15 mouse cellular contexts compared by ENCODE assay signal in genomic region chr5:36129661-36130060, GRCm38 (mm10).
A peak's percentile ranks its signal among the peaks of the same experiment; 100 is the strongest.
DNase-seq lines count a peak whose midpoint lies in the region; ATAC-seq and TF ChIP-seq lines count a peak whose summit lies in the region.
"Had no signal": no experiment of that assay in that cellular context is flagged by ENCODE, and none has a peak within 500 bp of the region (broad histone marks: within the 10 kb centered on the region; RNA-seq: fewer than 3 reads in every experiment).

No protein-coding gene starts in this region.

- H3K36me3 ChIP-seq in forebrain, embryonic 14.5 days (ENCODE audit: control insufficient read depth, insufficient read depth, low read length), result no peaks in the 10 kb centered on the region
- H3K36me3 ChIP-seq in forebrain, embryonic 12.5 days (replicated peaks), result no peaks in the 10 kb centered on the region
- no peaks in the 10 kb centered on the region for H3K36me3 ChIP-seq in midbrain, postnatal 0 days (ENCODE audit: insufficient read depth, low read length)
- H3K36me3 ChIP-seq in midbrain, embryonic 15.5 days (replicated peaks), result no peaks in the 10 kb centered on the region
- H3K36me3 ChIP-seq in neural tube, embryonic 15.5 days, result no peaks in the 10 kb centered on the region
- H3K36me3 ChIP-seq: embryonic facial prominence, embryonic 13.5 days; hindbrain, embryonic 10.5 days; kidney, embryonic 15.5 days; liver, embryonic 15.5 days had no signal

- no peak overlapping the region for H3K9ac ChIP-seq in forebrain, embryonic 14.5 days (ENCODE audit: low read length)
- H3K9ac ChIP-seq in forebrain, embryonic 12.5 days, result no peak overlapping the region
- no peak overlapping the region for H3K9ac ChIP-seq in midbrain, postnatal 0 days (replicated peaks; ENCODE audit: low read length, poor library complexity, severe bottlenecking)
- H3K9ac ChIP-seq in midbrain, embryonic 15.5 days, result no peak overlapping the region
- H3K9ac ChIP-seq in neural tube, embryonic 15.5 days (replicated peaks), result no peak overlapping the region
- H3K9ac ChIP-seq: embryonic facial prominence, embryonic 13.5 days; kidney, embryonic 15.5 days; liver, embryonic 15.5 days had no signal

- TF ChIP-seq CTCF in midbrain, postnatal 0 days (IDR thresholded peaks at IDR 0.05), result no peak

- ATAC-seq in forebrain, embryonic 14.5 days, result no peak
- no peak for ATAC-seq in forebrain, embryonic 12.5 days (ENCODE audit: low FRiP score)
- no peak for ATAC-seq in midbrain, postnatal 0 days (ENCODE audit: low FRiP score)
- ATAC-seq in midbrain, embryonic 15.5 days (replicated peaks), result no peak
- no peak for ATAC-seq in neural tube, embryonic 15.5 days (ENCODE audit: low FRiP score)
- ATAC-seq: Patski had no signal

- 53% methylated on average over 2 of the region's 2 CpGs for WGBS in forebrain, embryonic 14.5 days
- WGBS in forebrain, embryonic 12.5 days, result 82% methylated on average over 2 of the region's 2 CpGs
- 73% methylated on average over 2 of the region's 2 CpGs for WGBS in midbrain, postnatal 0 days
- 71% methylated on average over 2 of the region's 2 CpGs for WGBS in midbrain, embryonic 15.5 days
- 63% methylated on average over 2 of the region's 2 CpGs for WGBS in neural tube, embryonic 15.5 days

- no peak overlapping the region for H3K27ac ChIP-seq in forebrain, embryonic 14.5 days (ENCODE audit: low read depth, low read length)
- H3K27ac ChIP-seq in forebrain, embryonic 12.5 days, result no peak overlapping the region
- H3K27ac ChIP-seq in midbrain, postnatal 0 days (ENCODE audit: low read depth, low read length), result no peak overlapping the region
- no peak overlapping the region for H3K27ac ChIP-seq in midbrain, embryonic 15.5 days
- peak overlapping the region; percentile 63; the same call in 1 of the 2 replicates for H3K27ac ChIP-seq in neural tube, embryonic 15.5 days (replicated peaks)
- H3K27ac ChIP-seq: kidney, embryonic 15.5 days; liver, embryonic 15.5 days had no signal

- no peak overlapping the region for H3K4me2 ChIP-seq in forebrain, embryonic 14.5 days (ENCODE audit: low read length)
- no peak overlapping the region for H3K4me2 ChIP-seq in forebrain, embryonic 12.5 days
- no peak overlapping the region for H3K4me2 ChIP-seq in midbrain, postnatal 0 days (ENCODE audit: low read depth, low read length, poor library complexity, severe bottlenecking)
- no peak overlapping the region for H3K4me2 ChIP-seq in midbrain, embryonic 15.5 days
- no peak overlapping the region for H3K4me2 ChIP-seq in neural tube, embryonic 15.5 days
- H3K4me2 ChIP-seq: embryonic facial prominence, embryonic 13.5 days; kidney, embryonic 15.5 days; liver, embryonic 15.5 days had no signal

- no peaks in the 10 kb centered on the region for H3K9me3 ChIP-seq in forebrain, embryonic 14.5 days (replicated peaks; ENCODE audit: control insufficient read depth, low read length)
- H3K9me3 ChIP-seq in forebrain, embryonic 12.5 days, result no peaks in the 10 kb centered on the region
- H3K9me3 ChIP-seq in midbrain, postnatal 0 days (ENCODE audit: low read length), result no peaks in the 10 kb centered on the region
- H3K9me3 ChIP-seq in midbrain, embryonic 15.5 days, result no peaks in the 10 kb centered on the region
- H3K9me3 ChIP-seq in neural tube, embryonic 15.5 days (replicated peaks), result no peaks in the 10 kb centered on the region
- H3K9me3 ChIP-seq: embryonic facial prominence, embryonic 13.5 days; hindbrain, embryonic 10.5 days; kidney, embryonic 15.5 days; liver, embryonic 15.5 days had no signal

- H3K4me1 ChIP-seq in forebrain, embryonic 14.5 days (ENCODE audit: control insufficient read depth, insufficient read depth, low read length), result peaks cover 7% of the 10 kb centered on the region
- H3K4me1 ChIP-seq in forebrain, embryonic 12.5 days, result peaks cover 18% of the 10 kb centered on the region
- 0 out of 2 replicates have a peak, but pooled peaks cover 3% of the 10 kb centered on the region for H3K4me1 ChIP-seq in midbrain, postnatal 0 days (ENCODE audit: insufficient read depth, low read length)
- H3K4me1 ChIP-seq in midbrain, embryonic 15.5 days, result peaks cover 11% of the 10 kb centered on the region
- H3K4me1 ChIP-seq in neural tube, embryonic 15.5 days, result peaks cover 27% of the 10 kb centered on the region
- H3K4me1 ChIP-seq: kidney, embryonic 15.5 days; liver, embryonic 15.5 days had no signal

- DNase-seq in forebrain, embryonic 14.5 days (ENCODE audit: low spot score), result peak; percentile 22
- peak; percentile 15 for DNase-seq in layer of hippocampus, adult 11-12 months (ENCODE audit: low spot score)
- DNase-seq in layer of hippocampus, adult 9-10 months (ENCODE audit: low spot score), result no peak
- peak; percentile 37 for DNase-seq in midbrain, postnatal 0 days (ENCODE audit: low spot score)
- DNase-seq in Muller cell, postnatal 12 days (ENCODE audit: inconsistent ontology term), result no peak
- DNase-seq: cerebellum, adult 11 months; thymus, adult 2 months had no signal

- H3K4me3 ChIP-seq in forebrain, embryonic 14.5 days (ENCODE audit: low read depth, low read length), result no peak overlapping the region
- no peak overlapping the region for H3K4me3 ChIP-seq in forebrain, embryonic 12.5 days (replicated peaks)
- no peak overlapping the region for H3K4me3 ChIP-seq in midbrain, postnatal 0 days (ENCODE audit: low read depth, low read length)
- H3K4me3 ChIP-seq in midbrain, embryonic 15.5 days, result no peak overlapping the region
- no peak overlapping the region for H3K4me3 ChIP-seq in neural tube, embryonic 15.5 days (replicated peaks)
- H3K4me3 ChIP-seq: embryonic facial prominence, embryonic 13.5 days; hindbrain, embryonic 10.5 days; kidney, embryonic 15.5 days; liver, embryonic 15.5 days had no signal

- H3K27me3 ChIP-seq in forebrain, embryonic 14.5 days (replicated peaks; ENCODE audit: control insufficient read depth, insufficient read depth, low read length), result no peaks in the 10 kb centered on the region
- H3K27me3 ChIP-seq in forebrain, embryonic 12.5 days, result 0 out of 2 replicates have a peak, but pooled peaks cover 6% of the 10 kb centered on the region
- no peaks in the 10 kb centered on the region for H3K27me3 ChIP-seq in midbrain, postnatal 0 days (ENCODE audit: insufficient read depth, low read length)
- no peaks in the 10 kb centered on the region for H3K27me3 ChIP-seq in midbrain, embryonic 15.5 days (replicated peaks)
- H3K27me3 ChIP-seq in neural tube, embryonic 15.5 days (replicated peaks), result no peaks in the 10 kb centered on the region
- H3K27me3 ChIP-seq: embryonic facial prominence, embryonic 13.5 days; kidney, embryonic 15.5 days; liver, embryonic 15.5 days had no signal

Comparison
In these comparisons a context has a peak if more than half of its experiments do, and no peak if none do; other contexts are left out.
1. DNase-seq: peak in forebrain, embryonic 14.5 days (single experiment), layer of hippocampus, adult 11-12 months (single experiment) and midbrain, postnatal 0 days (single experiment); none in layer of hippocampus, adult 9-10 months (single experiment) and Muller cell, postnatal 12 days (single experiment).